Mouse (Mus musculus) gastrocnemius, postnatal 10 days (tissue): ENCODE results near the gene Fbxl12. TPM values are rescaled to one million over a fixed set of nuclear protein-coding genes. Genes with fewer than 3 reads are reported as not detected.

Source experiments
- total RNA-seq, 2 experiments: library from RNA; stranded (reverse); gene quantifications; 2 replicates each; pipeline ENCODE4 v1.2.3; 2021

The Fbxl12 gene
- total RNA-seq, 2 experiments from 2014 or later = 8.1 to 12.0 TPM

Other genes with a start within 250 kb of the Fbxl12 start
- 10 to 100 TPM; 12.0 to 14.7 TPM for gene Zfp26, start 184.6 kb downstream of the Fbxl12 start, total RNA-seq
- 10 to 100 TPM in 1 of 2 experiments, 1 to 10 TPM in 1; 9.8 to 12.5 TPM for gene Zfp426, start 152.0 kb downstream of the Fbxl12 start, total RNA-seq
- 10 to 100 TPM; 31.4 to 39.3 TPM for gene Zfp266, start 123.3 kb downstream of the Fbxl12 start, total RNA-seq
- 1 to 10 TPM; 5.2 to 6.0 TPM for gene Zfp846, start 63.5 kb downstream of the Fbxl12 start, total RNA-seq
- 100 to 1,000 TPM; 197 to 204 TPM for gene Ubl5, start 1.9 kb downstream of the Fbxl12 start, total RNA-seq
- gene Pin1, start 7.3 kb upstream of the Fbxl12 start, total RNA-seq = 10 to 100 TPM; 15.7 to 17.2 TPM
- gene Olfm2, start 101.6 kb upstream of the Fbxl12 start, total RNA-seq = under 1 TPM; 0.52 TPM
- 10 to 100 TPM; 76.7 to 90.9 TPM for gene Col5a3, start 170.3 kb upstream of the Fbxl12 start, total RNA-seq
- gene Rdh8, start 173.7 kb upstream of the Fbxl12 start, total RNA-seq = not detected
- gene A230050P20Rik, start 223.9 kb upstream of the Fbxl12 start, total RNA-seq = 1 to 10 TPM; 4.8 to 7.6 TPM
- 1 to 10 TPM; 4.4 to 4.7 TPM for gene Angptl6, start 235.0 kb upstream of the Fbxl12 start, total RNA-seq
- 10 to 100 TPM; 15.9 to 19.2 TPM for gene Ppan, start 243.4 kb upstream of the Fbxl12 start, total RNA-seq